Mouse (Mus musculus) 3134 (cell line): ENCODE data around the gene Ubtd2.
A peak's percentile ranks its signal among the peaks of the same experiment; 100 is the strongest.

Experiments used
- DNase-seq: peaks from one replicate; pipeline ENCODE4 v3.0.0-alpha.2; 2011; ENCODE audit warnings: low spot score; ENCODE audit not compliant: insufficient read length; ENCODE audit errors: extremely low read depth

The Ubtd2 gene

GRCm38 (mm10) chr11:32542687-32543411 is 87.7 kb downstream of the Ubtd2 start:
- no peak for DNase-seq

- no peak for DNase-seq
These were observed 88.9 kb downstream of the Ubtd2 start for GRCm38 (mm10) chr11:32544041-32544440.

GRCm38 (mm10) chr11:32544497-32544896 is 89.3 kb downstream of the Ubtd2 start:
- DNase-seq, result no peak

- DNase-seq, result no peak
These were observed 90.4 kb downstream of the Ubtd2 start for GRCm38 (mm10) chr11:32545605-32546004.

GRCm38 (mm10) chr11:32546483-32546882 is 91.3 kb downstream of the Ubtd2 start:
- peak; percentile 59 for DNase-seq

GRCm38 (mm10) chr11:32547391-32547947 is 92.3 kb downstream of the Ubtd2 start:
- no peak for DNase-seq

- DNase-seq, result no peak
These were observed 93.1 kb downstream of the Ubtd2 start for GRCm38 (mm10) chr11:32548240-32548639.

GRCm38 (mm10) chr11:32549236-32549635 is 94.1 kb downstream of the Ubtd2 start:
- peak; percentile 58 for DNase-seq

GRCm38 (mm10) chr11:32550102-32550501 is 94.9 kb downstream of the Ubtd2 start:
- no peak for DNase-seq

GRCm38 (mm10) chr11:32551056-32551455 is 95.9 kb downstream of the Ubtd2 start:
- DNase-seq, result no peak

GRCm38 (mm10) chr11:32551579-32552297 is 96.6 kb downstream of the Ubtd2 start:
- DNase-seq, result no peak

GRCm38 (mm10) chr11:32552401-32553090 is 97.4 kb downstream of the Ubtd2 start:
- peak; percentile 87 for DNase-seq

GRCm38 (mm10) chr11:32553311-32554140 is 98.4 kb downstream of the Ubtd2 start:
- DNase-seq, result no peak

- DNase-seq, result no peak
These were observed 99.2 kb downstream of the Ubtd2 start for GRCm38 (mm10) chr11:32554141-32555091.

- DNase-seq, result no peak
These were observed 100.0 kb downstream of the Ubtd2 start for GRCm38 (mm10) chr11:32555103-32555689.

- DNase-seq, result no peak
These were observed 101.3 kb downstream of the Ubtd2 start for GRCm38 (mm10) chr11:32556333-32556990.

- DNase-seq, result peak; percentile 66
These were observed 102.9 kb downstream of the Ubtd2 start for GRCm38 (mm10) chr11:32558026-32558425.

GRCm38 (mm10) chr11:32558677-32559076 is 103.5 kb downstream of the Ubtd2 start:
- no peak for DNase-seq
